Mouse (Mus musculus): ENCODE results near the gene Pparg. TPM values are rescaled to one million over a fixed set of nuclear protein-coding genes. Genes with fewer than 3 reads are reported as not detected.
A peak's percentile ranks its signal among the peaks of the same experiment; 100 is the strongest.

Pparg gene
- polyA plus RNA-seq, 1 experiment = 9.0 TPM

DNA sequence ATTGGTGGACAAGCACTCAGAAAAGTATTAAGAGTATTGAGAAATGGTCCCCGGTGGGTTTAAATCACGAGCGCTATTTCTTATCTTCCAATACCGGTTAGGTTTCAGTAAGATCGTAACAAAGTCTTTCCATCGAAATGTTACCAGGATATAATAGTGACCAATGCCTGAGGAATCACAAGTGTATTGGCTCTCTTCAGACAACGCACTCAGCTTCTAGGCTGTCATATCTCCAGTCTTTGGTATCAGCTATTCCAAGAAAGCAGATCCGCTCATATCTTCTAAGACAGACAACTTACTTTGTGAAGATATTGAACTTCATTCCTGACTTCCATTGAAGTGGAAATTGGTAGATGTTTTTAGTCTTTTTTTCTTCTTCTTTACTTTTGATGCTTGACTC is 15.7 kb upstream of the Pparg start:
- no peak overlapping the region for H3K27ac ChIP-seq (ENCODE audit: insufficient read depth, low read length)
- H3K4me3 ChIP-seq (ENCODE audit: insufficient read depth, low read length) = no peak overlapping the region
- TF ChIP-seq CTCF (IDR thresholded peaks at IDR 0.05; ENCODE audit: extremely low read depth, insufficient read depth, low read length) (no peak), POLR2A (IDR thresholded peaks at IDR 0.05; ENCODE audit: extremely low read depth, insufficient read depth, low read length) (no peak)
- no peaks in the 10 kb centered on the region for H3K4me1 ChIP-seq (ENCODE audit: control insufficient read depth, insufficient read depth, low read length)

GRCm38 (mm10) chr6:115349641-115350464 is 10.9 kb upstream of the Pparg start:
- Histone ChIP-seq H3K4me1 (ENCODE audit: control insufficient read depth, insufficient read depth, low read length) (no peaks in the 10 kb centered on the region), H3K27ac (ENCODE audit: insufficient read depth, low read length) (no peak overlapping the region), H3K4me3 (ENCODE audit: insufficient read depth, low read length) (no peak overlapping the region)
- no peak for TF ChIP-seq CTCF (IDR thresholded peaks at IDR 0.05; ENCODE audit: extremely low read depth, insufficient read depth, low read length)

GRCm38 (mm10) chr6:115361606-115362462 is 1.1 kb downstream of the Pparg start:
- Histone ChIP-seq H3K4me3 (ENCODE audit: insufficient read depth, low read length) (peak overlapping the region; percentile 96), H3K27ac (ENCODE audit: insufficient read depth, low read length) (peak overlapping the region; percentile 32; the same call in 1 of the 2 replicates), H3K4me1 (ENCODE audit: control insufficient read depth, insufficient read depth, low read length) (no peaks in the 10 kb centered on the region)
- TF ChIP-seq POLR2A (IDR thresholded peaks at IDR 0.05; ENCODE audit: extremely low read depth, insufficient read depth, low read length) = no peak
- no peak for TF ChIP-seq CTCF (IDR thresholded peaks at IDR 0.05; ENCODE audit: extremely low read depth, insufficient read depth, low read length)

DNA sequence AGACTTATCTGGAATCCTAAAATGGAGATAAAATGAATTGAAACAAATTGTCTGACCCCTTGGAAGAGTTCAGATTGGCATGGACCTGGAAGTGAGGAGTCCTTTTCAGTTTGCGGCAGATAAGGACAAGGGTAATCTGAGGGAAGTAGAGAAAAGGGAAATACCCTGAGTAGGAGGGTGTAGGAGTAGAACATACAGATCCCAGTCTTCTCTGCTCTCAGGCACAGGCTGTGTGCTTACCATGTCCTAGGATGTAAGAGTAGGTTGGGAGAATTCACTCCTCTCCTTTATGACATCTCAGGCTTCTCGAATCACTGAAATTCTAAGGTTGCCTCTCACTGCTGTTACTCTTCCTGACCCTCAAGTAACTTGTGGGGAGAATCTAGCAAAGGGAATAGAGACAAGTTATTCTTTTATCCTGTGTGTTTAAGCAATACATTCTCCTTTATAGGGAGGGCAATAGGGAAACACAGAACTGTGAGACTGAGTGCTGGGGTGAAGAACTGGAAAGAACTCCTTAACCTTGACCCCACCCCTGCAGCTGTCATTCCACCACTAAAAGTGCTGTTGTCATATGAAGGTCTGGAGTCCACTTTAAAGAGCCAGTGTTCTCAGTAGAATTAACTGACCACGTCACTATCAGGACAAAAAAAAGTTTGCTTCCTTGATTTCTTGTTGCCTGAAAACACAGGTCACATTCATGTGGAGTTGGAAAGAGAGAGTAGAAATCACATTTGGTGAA is 6.3 kb downstream of the Pparg start:
- no peak overlapping the region for H3K27ac ChIP-seq (ENCODE audit: insufficient read depth, low read length)
- H3K4me1 ChIP-seq (ENCODE audit: control insufficient read depth, insufficient read depth, low read length) = no peaks in the 10 kb centered on the region
- H3K4me3 ChIP-seq (ENCODE audit: insufficient read depth, low read length) = no peak overlapping the region
- no peak for TF ChIP-seq POLR2A (IDR thresholded peaks at IDR 0.05; ENCODE audit: extremely low read depth, insufficient read depth, low read length)
- TF ChIP-seq CTCF (IDR thresholded peaks at IDR 0.05; ENCODE audit: extremely low read depth, insufficient read depth, low read length) = no peak

DNA sequence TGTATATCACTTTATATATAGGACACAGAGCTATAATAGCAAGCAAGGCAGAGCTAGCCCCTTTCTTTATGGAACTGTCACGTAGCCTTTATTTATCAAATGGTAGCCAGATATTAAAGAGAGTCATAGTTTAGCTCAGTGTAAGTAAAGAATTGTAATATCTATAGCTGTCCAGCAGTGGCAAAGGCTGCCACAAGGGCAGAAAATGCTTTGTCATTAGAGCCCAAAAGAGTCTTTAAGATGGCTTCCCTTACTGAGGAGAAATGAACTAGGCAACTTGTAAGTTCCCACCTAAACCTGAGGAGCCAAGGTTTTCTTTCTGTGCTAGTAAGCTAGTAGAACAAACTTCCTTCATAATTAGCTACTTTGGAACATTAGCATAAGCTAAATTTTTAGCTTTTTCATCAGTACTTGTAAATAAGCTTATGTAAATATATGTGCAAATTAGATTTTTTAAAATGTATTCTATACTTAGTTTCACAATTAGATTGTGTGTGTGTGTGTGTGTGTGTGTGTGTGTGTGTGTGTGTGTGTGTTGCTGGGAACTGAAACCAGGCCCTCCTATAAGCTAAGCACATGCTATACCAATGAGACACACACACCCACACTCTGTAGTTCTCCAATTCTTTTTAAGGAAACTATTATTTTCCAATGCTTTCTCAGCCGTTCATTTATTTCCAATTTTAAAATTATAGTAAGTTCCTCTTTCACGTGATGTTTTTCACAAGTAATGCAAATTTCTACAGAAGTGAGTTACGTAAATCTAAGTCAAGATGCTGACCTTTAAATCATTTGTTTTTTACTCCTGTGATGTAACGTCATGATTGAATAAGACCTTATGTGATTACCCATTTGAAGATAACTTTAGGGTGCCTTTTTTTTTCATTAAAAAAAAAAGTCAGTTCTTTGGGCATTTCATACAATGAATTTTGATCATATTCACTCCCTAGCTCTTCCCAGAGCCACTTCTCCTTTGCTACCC is 14.4 kb downstream of the Pparg start:
- TF ChIP-seq CTCF (IDR thresholded peaks at IDR 0.05; ENCODE audit: extremely low read depth, insufficient read depth, low read length) = no peak
- TF ChIP-seq POLR2A (IDR thresholded peaks at IDR 0.05; ENCODE audit: extremely low read depth, insufficient read depth, low read length) = no peak
- H3K4me1 ChIP-seq (ENCODE audit: control insufficient read depth, insufficient read depth, low read length) = no peaks in the 10 kb centered on the region

GRCm38 (mm10) chr6:115380596-115380995 is 19.8 kb downstream of the Pparg start:
- TF ChIP-seq CTCF (IDR thresholded peaks at IDR 0.05; ENCODE audit: extremely low read depth, insufficient read depth, low read length) (no peak), POLR2A (IDR thresholded peaks at IDR 0.05; ENCODE audit: extremely low read depth, insufficient read depth, low read length) (no peak)
- no peak overlapping the region for H3K27ac ChIP-seq (ENCODE audit: insufficient read depth, low read length)
- no peak overlapping the region for H3K4me3 ChIP-seq (ENCODE audit: insufficient read depth, low read length)
- no peaks in the 10 kb centered on the region for H3K4me1 ChIP-seq (ENCODE audit: control insufficient read depth, insufficient read depth, low read length)

More for the DNA sequence above, 14.4 kb downstream of the Pparg start:
- H3K27ac ChIP-seq (ENCODE audit: insufficient read depth, low read length) = no peak overlapping the region
- no peak overlapping the region for H3K4me3 ChIP-seq (ENCODE audit: insufficient read depth, low read length)

- H3K4me3 ChIP-seq (ENCODE audit: insufficient read depth, low read length) = no peak overlapping the region
- TF ChIP-seq CTCF (IDR thresholded peaks at IDR 0.05; ENCODE audit: extremely low read depth, insufficient read depth, low read length) = no peak
- no peak for TF ChIP-seq POLR2A (IDR thresholded peaks at IDR 0.05; ENCODE audit: extremely low read depth, insufficient read depth, low read length)
- H3K27ac ChIP-seq (ENCODE audit: insufficient read depth, low read length) = no peak overlapping the region
- no peaks in the 10 kb centered on the region for H3K4me1 ChIP-seq (ENCODE audit: control insufficient read depth, insufficient read depth, low read length)
Measured at GRCm38 (mm10) chr6:115382712-115383111, 22.0 kb downstream of the Pparg start.

DNA sequence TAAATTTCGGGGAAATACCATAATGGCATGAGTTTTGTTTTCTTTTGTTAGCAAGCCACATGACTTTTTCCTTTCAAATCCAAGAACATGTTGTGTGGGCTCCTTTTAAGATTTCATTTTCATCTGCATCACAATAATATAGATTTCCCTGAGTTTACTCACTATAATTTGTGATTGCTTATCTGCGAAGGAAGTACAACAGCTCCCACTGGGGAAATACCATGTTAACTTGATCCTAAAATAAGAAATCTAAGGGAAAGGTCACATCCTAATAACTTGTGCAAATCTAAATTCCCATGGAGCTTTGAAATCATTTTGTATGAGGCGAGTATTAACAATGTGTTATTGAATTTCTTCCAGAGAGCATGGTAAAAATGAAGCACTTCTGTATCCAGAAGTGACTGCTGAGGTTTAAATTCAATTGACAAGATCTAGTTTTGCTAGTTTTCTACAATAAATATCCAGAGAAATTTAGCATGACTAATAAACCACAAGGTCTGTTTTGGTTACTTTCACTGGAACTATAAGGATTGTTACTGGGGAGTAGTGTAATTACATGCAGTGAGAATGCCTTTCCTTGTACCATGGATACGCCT is 29.3 kb downstream of the Pparg start:
- TF ChIP-seq POLR2A (IDR thresholded peaks at IDR 0.05; ENCODE audit: extremely low read depth, insufficient read depth, low read length) (no peak), CTCF (IDR thresholded peaks at IDR 0.05; ENCODE audit: extremely low read depth, insufficient read depth, low read length) (no peak)
- no peak overlapping the region for H3K27ac ChIP-seq (ENCODE audit: insufficient read depth, low read length)

More for the DNA sequence above, 29.3 kb downstream of the Pparg start:
- Histone ChIP-seq H3K4me3 (ENCODE audit: insufficient read depth, low read length) (no peak overlapping the region), H3K4me1 (ENCODE audit: control insufficient read depth, insufficient read depth, low read length) (no peaks in the 10 kb centered on the region)
